Mouse (Mus musculus) heart, postnatal 36 days (tissue): ENCODE data around the gene Bcl6. TPM values are rescaled to one million over a fixed set of nuclear protein-coding genes. Genes with fewer than 3 reads are reported as not detected.
A peak's percentile ranks its signal among the peaks of the same experiment; 100 is the strongest.

ENCODE experiments used
- DNase-seq, 2 experiments: peaks; one replicate each; pipeline ENCODE4 v3.0.0; 2021 to 2022
- intact Hi-C: fragments of 180-260 bp; cut with DNase I; formaldehyde crosslinking; loops from one replicate; pipeline ENCODE4 v1.15.1; 2025
- total RNA-seq, 2 experiments: library from RNA; stranded (reverse); gene quantifications; 2 replicates each; pipeline ENCODE4 v1.2.3; 2021

The Bcl6 gene
- total RNA-seq, 2 experiments from 2014 or later: 14.6 to 18.5 TPM

DNA sequence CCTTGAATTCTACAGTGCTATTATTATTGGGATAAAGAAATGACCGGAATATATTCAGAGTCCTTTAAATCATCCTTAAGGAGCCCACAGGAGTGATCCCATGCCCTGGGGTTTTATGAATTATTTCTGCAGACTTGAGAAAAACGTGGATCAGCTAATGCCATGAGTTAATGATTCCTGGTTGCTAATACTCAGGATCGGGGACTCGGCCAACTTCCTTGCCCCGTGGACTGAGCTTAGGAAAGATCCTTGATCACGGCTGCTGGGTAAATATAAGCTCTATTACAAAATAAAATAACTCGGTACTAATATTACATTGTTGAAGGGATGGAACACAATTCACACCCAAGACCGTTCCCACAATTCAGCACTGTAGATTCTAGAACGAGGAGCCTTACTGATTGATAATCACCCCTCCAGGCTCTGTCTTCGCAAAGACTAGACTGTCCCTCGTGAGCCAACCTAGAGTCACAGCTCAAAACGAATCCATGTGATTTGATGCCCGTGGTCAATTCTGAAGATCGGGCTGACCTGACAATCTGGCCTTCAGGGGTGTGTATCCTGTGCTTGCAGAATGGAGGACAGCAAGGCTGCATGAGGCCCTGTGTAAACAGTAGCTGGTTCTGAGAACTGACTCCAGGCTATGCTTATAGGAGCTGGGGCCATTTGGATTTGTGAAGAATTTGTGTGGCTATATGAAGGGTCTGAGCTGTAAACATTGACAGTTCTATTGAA is 3.4 kb upstream of the Bcl6 start:
- intact Hi-C loops: loop anchor here (5.0 kb wide), 2 partner anchors 190 to 250 kb away; no protein-coding TSS in a partner anchor
- DNase-seq: no peak

DNA sequence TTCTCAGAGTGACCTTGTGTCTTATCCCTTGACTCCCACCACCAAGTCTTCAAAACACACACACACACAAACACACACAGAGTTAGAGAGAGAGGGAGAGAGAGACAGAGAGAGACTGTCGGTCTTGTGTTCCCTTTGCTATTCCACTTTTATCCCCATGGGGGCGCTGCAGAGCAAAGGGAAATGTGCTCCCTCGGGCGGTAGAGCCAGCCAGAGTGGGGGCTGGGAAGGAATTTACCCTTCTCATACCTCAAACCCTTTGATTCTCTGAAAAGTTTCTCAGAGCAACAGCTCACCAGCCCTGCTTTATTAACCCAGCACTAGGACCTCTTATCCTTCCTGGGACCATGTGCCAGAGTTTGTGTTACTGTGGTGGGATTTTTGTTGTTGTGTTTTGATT is 2.5 kb upstream of the Bcl6 start:
- intact Hi-C loops: loop anchor here (5.0 kb wide), 2 partner anchors 191 to 251 kb away; no protein-coding TSS in a partner anchor
- DNase-seq: peak; percentile 87 to 89

DNA sequence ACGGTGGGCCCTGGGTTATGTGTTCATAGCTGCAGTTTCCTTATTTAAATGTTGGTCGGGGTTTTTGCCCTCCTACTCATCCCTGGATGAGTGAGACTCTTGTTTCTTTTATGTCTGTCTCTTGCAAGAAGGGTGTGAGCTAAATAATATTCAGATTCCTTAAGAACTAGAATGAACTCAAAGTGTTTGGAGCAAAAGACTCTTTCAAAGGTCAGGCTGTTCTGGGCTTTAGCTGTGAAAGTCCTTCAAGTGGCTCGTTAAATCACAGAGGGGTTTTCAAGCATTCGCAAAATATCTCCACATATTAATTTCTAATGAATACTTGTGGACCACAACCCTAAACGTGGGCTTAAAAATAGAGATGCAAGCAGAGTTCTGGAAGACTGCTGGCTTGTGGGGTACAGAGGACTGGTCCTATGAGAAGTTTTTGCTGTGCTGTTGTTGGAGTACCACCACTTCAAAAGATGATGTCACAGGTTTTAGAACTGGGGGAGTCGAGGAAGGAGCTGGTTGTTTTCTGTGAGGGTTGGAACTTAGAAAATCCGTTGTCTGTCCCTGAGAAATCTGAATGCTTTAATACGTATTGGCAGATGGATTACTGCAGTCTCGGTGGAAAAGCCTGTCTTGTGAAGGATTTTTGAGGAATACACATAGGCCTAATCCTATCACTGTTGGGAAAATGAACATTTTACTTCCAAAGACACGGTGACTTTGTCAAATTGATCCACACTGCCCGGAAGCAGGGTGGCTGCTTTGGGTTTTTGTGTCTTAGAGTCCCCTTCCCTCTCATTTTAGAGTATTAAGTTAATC is 1.7 kb upstream of the Bcl6 start:
- peak in 1 of 2 experiments; percentile 26 for DNase-seq
- intact Hi-C loops: loop anchor here (5.0 kb wide), 2 partner anchors 192 to 252 kb away; no protein-coding TSS in a partner anchor

DNA sequence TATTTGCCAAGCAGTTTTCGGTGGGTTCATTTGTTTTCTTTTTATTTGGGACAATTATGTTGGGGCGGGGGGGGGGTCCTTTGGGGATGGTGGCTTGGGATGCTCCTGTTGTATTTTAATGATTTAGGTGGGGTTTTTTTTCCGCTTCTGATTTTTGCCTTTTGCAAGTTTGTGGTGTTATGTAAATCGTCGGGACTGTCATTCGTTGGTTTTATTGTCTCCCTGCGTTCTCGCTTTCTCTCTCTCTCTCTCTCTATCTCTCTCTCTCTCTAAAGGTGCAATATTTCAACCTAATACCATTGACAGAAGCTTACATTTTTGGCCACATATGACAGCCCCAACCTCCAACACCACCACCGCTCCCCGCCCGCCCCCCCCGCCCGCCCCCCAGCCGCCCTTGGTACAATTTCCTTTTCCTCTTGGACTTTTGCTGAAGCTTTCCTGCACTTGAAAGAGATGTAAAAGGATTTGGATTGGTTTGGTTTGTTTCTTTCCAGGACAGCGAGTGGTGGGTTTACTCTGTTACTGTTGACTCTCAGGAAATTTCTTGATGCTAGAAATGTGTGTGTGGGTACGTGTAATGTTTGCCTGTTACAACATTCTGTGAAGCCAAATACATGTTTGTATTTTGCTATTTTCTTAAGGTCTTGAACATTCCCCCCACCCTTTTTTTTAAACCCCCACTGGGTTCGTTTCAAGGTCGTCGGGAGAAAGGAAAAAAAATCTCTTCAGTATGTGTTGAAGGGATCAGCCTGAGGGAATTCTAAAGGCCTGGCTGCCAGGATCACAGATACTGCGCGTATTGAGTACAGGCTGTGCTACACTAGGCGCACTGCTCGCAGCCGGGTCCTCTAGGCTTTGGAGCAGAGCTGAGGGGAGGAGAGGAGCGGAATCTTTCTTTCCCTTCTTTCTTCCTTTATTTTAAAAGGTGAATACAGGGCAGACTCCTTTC is 833 bp upstream of the Bcl6 start:
- intact Hi-C loops: loop anchor here (1.0 to 10.0 kb wide), 9 partner anchors 193 to 898 kb away; partner anchors contain the start of gene Lpp
- DNase-seq: peak; percentile 59 to 61

DNA sequence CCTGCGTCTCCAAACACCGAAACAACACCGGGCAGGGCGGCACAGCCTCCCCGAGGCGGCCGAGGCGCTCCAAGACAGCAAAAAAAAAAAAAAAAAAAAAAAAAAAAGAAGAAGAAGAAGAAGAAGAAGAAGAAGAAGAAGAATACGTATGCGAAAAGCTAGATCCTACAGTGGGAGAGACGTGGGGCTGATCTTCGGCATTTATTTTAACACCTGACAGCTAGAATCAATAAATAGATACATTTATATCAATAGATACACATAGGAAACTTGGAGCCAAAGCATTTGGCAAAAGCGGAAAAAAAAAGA is 541 bp downstream of the Bcl6 start:
- no peak for DNase-seq
- intact Hi-C loops: loop anchor here (2.0 to 10.0 kb wide), 6 partner anchors 294 to 899 kb away; no protein-coding TSS in a partner anchor

DNA sequence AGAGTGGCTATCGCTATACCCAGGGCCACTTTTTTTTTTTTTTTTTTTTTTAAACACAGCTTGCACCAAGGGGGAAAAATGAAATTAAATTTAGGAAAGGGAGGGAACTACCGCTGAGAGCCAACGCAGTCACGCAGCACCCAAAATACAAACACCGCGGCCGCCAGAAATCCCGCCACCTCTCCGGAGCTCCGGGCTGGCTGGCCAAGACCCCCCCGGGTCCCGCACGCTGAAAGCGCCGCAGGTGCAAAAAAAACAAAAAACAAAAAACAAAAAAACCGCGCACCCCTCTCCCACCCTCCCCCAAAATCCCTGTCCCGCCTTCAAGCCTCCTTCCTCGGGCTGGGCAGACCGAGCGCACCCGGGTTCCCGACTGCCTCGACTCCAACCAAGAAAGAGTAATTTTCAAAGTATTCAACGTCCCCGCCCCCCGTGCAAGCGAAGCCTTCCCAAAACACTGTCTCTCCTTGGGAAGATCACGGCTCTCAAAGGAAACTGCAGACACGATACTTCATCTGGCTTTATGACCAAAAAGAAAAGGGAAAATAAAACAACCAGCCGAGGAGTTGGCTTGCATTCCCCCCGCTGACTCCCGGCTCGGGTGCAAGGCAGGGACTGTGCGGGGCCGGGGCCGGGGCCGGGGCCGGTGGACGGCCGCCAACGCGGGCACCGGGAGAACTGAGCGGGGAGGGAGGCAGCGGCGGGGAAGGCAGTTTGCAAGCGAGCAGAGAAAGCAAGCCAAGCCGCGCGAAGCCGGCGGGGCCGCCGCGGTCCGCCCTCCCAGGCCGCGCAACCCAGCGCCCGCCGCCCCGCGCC is 1.1 kb downstream of the Bcl6 start:
- peak; percentile 59 to 77 for DNase-seq
- intact Hi-C loops: loop anchor here (2.0 to 10.0 kb wide), 6 partner anchors 295 to 900 kb away; no protein-coding TSS in a partner anchor

DNA sequence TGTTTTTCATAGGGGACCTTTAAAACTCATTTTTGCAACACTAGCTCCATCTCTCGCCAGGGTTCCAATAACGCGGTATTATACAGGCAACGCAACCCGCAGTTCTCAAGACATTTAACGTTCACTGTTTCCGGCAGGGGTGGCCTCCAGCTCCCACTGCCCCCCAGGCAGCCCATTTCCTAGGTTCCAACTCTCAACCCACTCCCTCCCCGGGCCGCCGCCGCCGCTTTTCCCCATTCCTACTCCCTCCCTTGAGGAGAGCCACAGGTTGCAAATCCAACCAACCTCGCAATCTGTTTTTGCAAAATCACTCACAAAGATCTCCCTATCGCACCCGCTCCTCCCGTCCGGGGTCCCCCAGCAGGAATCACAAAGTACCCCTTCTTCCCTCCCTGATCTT is 1.8 kb downstream of the Bcl6 start:
- intact Hi-C loops: loop anchor here (5.0 to 10.0 kb wide), 5 partner anchors 295 to 900 kb away; no protein-coding TSS in a partner anchor
- peak; percentile 58 to 70 for DNase-seq

DNA sequence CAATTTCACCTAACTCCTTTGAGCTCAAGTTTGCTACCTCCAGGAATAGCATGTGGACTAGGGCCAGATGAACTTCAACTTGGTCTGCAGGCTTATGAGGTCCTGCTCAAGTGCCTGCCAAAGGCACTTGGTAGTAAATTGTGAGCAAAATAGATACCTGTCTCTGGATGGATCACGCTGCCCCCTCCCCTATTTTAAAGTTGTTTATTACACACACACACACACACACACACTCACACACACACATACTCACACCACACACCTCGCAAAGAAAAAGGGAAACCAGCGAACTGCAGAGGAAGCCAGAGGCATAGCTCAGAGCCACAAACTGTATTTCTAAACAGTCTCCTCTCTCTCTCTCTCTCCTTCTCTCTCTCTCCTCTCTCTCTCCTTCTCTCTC is 2.5 kb downstream of the Bcl6 start:
- intact Hi-C loops: loop anchor here (5.0 to 10.0 kb wide), 5 partner anchors 296 to 901 kb away; no protein-coding TSS in a partner anchor

DNA sequence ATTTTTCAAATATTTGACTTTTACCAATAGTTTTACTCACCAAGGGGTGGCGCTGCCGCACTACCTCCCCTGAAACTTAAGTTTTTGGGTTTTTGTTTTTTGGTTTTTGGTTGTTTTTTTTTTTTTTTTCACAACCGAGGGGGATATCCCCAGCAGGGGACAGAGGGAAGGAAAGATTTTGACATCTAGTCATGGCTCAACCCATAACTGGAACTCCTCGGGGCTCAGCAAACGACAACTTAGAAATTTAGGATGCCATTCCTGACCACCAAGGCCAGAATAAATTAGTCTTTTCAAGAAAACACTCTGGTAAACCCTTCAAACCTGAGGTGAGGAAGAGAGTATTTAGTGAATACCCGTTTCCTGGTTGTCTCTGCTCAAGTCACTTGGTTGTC is 3.2 kb downstream of the Bcl6 start:
- intact Hi-C loops: loop anchor here (5.0 to 10.0 kb wide), 5 partner anchors 297 to 902 kb away; no protein-coding TSS in a partner anchor

More for the DNA sequence above, 2.5 kb downstream of the Bcl6 start:
- DNase-seq: peak in 1 of 2 experiments; percentile 55

DNA sequence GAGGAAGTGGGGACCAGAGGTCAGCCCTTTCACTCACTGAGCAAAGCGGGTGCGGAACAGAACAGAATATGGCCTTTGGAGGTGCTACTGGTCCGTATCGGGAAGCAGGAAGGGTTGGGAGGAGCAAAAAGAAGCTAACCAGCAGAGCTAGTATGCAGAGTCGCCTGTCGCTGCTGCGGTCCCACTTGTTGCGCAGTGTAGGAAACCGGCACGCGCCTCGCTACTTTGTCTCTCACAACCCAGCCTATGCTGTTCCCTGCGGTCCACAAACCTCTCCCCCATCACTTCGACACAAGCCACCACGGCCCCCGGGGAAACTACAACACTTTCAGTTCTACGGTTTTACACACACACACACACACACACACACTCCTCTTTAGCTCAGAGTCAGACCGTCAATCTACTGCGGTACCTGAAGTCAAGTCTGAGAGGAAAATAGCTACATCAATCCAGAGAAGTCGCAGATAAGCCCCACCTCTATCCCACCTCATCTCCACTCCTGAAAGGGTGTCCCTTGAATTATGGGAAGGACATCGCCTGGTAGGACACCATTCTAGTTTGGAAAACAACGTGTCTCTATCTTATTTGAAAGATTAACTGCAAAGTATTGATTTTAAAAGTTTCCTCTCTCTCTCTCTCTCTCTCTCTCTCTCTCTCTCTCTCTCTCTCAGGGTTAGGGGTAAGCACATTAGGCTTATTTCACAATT is 3.7 kb downstream of the Bcl6 start:
- intact Hi-C loops: loop anchor here (1.0 to 10.0 kb wide), 8 partner anchors 297 to 1362 kb away; no protein-coding TSS in a partner anchor
- DNase-seq: peak; percentile 68 to 80

More for the DNA sequence above, 3.2 kb downstream of the Bcl6 start:
- DNase-seq: peak; percentile 64 to 67

DNA sequence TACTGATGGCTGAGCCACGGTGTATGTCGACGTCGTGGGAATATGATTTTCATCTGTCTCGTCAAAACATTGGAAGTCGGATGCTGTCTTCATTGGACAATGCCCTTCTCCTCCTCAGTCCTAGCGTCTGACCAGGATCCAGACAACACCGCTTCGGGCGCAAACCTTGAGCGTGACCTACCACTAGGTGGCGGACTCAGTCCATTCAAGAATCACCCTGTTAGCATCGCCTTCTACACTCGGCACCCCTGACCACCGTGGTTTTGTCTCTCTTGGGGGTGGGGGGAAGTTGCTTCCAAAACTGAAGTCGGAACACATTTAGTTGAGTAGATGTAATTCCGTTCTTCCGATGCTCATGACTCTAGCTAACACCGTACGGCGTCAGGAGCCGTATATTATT is 4.5 kb downstream of the Bcl6 start:
- DNase-seq: peak; percentile 91 to 93
- intact Hi-C loops: loop anchor here (1.0 to 10.0 kb wide), 4 partner anchors 581 to 1363 kb away; no protein-coding TSS in a partner anchor

DNA sequence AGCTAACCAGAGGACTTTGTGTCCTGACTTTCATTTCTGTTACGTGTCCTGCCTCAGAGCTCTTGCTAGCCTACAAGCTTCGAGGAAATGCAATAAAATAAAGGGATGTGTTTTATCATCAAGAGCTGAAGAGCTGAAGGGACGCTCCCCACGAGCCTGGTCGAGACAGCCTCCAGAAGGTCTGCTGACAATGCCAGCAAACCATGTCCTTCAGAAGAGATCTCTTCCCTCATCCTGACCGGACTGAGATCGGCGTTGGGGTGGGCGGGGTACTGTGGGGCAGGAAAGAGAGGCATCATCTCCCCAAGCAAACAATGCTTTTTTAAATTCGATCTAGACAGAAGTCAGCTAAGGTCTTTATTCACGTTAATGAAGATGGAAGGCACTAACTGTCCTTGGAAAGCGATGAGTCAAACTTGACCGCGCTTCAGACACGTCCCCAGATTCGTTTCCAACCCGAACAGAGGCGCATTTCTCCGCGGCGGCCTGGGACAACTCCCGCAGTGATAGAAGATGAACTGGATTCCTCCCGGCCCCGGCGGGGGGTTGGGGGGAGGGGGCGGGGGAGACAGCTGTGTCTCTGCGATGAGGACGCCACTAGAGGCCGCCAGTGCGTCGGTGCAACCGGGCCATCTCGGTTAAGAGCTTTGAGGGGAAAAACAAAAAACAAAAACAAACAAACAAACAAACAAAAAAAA is 5.6 kb downstream of the Bcl6 start:
- peak; percentile 79 to 80 for DNase-seq
- intact Hi-C loops: loop anchor here (1.0 to 10.0 kb wide), 4 partner anchors 582 to 1364 kb away; no protein-coding TSS in a partner anchor

DNA sequence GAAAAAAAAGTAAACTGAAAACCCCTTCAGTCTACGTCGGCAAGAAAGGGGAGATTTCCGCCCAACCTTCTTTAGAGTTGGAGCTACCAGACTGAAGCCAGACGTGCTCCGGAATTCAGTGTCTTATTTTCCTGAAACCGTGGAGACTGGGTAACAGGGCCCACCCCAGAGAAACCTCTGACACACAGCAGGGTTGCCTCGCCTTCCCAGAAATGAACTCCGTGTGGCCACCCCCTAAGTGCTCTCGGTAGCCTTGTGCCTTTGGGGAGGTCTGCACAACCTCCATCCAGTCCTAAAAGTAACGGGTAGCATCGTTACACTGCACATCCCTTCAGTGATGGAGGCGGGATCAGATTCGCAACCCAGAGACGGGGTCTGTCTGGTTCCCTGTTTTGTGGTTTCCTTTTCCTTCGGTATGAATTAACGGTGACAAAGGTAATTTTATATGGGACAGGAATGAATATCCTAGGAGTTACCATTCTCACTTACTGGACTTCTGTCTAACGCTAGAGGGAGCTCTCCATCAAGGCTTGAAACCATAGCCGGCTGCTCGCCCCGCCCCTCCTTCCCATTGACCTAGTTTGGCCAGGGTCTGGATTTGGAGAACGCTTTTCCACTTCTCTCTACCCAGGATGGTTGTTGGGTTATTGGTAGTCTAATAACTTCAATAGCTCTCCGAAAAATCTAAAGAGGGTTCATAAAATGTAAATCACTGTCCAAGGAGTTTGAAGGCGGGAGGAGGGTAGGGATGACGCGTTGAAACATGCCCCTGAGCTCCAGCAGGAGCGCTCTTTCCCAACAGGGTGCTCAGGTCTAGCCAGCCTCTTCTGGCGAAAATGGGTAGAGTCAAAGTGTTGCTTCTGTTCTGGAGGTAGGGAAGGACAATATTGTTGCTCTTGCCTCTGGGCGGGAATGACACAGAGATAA is 6.5 kb downstream of the Bcl6 start:
- DNase-seq: peak; percentile 78 to 85
- intact Hi-C loops: loop anchor here (1.0 to 10.0 kb wide), 4 partner anchors 583 to 1365 kb away; no protein-coding TSS in a partner anchor

DNA sequence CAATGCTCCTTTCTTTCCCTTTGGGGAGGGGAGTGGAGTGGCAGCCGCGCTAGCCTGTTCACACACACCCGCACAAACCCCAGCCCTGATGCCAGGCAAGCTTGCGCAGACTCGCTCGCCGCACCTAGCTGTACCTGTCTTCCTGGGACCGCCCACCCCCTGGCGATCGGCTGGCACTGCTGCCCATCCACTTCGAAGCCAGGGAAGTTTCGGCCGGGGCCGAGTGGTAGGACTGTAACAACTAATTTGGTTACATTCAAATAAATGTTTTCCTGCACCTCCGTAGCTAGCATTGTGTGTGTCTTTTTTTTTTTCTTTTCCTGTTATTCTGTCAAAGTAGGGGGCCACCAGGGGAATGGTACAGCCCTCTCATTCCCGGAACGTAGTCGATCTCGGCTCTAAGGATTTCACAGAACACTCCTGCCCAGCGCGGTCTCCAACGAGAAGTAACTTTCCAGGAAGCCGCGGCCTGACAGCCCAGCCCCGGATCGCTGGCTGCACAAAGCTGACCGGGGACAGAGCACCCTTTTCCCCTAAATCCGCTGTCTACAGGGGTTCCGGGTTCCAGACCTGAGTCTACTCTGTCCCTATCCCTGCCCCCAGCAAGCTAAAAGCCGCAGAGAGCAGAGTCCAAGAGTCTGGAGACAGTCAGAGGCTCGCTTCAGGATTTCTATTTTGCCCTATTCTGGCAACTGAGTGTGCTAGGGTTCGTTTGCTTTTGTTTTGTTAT is 7.5 kb downstream of the Bcl6 start:
- intact Hi-C loops: loop anchor here (5.0 to 10.0 kb wide), 3 partner anchors 584 to 1366 kb away; no protein-coding TSS in a partner anchor
- peak; percentile 47 to 65 for DNase-seq

DNA sequence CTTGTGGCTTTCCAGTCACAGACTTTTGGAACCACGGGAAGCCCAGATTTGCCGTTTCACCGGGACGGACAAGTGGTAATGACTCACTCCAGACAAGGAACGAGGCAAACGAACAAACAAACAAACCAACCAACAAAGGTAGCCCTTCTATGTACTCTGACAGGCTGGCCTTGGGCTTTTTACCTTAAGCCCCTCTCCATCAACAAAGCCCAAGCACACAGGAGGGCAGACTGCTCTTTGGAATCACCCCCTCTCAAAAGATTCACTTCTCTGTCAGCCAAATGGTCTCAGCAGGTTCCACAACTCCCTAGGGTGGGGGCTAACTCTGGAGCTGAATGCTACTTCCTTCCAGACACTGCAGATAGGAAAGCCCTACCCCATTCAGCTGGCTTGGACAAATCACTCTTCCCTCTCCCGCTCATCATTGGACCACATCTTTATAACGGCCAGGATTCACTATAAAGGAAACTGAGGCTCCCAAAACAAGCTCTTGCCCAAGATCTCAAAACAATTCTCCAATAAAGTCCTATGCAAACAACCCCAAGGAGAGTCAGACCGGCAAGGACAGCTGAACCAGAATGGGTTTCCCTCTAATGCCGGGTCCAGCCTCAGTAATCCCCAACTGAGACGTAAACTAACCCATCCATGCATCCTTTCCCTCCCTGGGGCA is 8.3 kb downstream of the Bcl6 start:
- intact Hi-C loops: loop anchor here (5.0 to 10.0 kb wide), 3 partner anchors 584 to 1367 kb away; no protein-coding TSS in a partner anchor
- peak in 1 of 2 experiments; percentile 41 for DNase-seq
